Mouse (Mus musculus): ENCODE measurements around the gene Gucy1b2.

DNA sequence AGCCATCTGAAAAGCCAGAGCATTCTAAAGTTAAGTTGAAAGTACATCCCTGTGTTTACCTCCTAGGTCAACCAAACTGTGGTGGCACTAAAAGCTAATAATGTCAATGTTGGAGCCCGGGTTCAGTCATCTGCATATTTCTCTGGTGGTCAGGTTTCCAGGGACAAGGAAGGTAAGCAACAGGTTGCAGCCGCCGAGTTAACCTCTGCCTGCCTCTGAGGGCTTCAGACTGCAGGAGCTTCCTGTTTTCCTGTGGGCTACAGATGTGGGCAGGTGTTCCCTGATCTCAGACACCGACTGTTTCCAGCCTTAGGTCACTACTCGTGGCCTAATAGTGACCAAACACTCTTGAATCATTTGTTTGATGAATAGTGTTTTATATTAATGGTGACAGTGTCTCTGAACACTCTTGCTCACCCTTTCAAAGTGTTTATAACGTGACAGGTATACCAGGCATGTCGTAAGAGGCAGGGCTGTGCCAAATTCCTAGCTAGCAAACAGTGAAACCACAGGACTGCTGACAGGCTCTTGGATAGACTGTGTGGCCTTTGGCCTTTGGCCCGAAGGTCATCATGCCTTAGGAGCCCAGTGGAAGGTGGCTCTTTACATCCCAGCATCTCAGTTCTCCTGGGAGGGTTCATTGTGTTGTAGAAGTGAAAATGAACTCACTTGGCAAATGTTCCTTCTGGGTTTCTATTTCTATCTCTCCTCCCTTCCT is 94.7 kb downstream of the Gucy1b2 start:
- TF ChIP-seq EP300 (IDR thresholded peaks at IDR 0.05; ENCODE audit: insufficient read depth, low read depth, low read length) (no peak), CTCF (IDR thresholded peaks at IDR 0.05) (no peak)
